Mouse (Mus musculus): ENCODE measurements around the gene Ucp3. TPM values are rescaled to one million over a fixed set of nuclear protein-coding genes. Genes with fewer than 3 reads are reported as not detected.

Gene Ucp3
- polyA plus RNA-seq, 1 experiment from 2014 or later, result not detected

- H3K4me2 ChIP-seq, result no peak overlapping the region
- H3K27ac ChIP-seq (ENCODE audit: low read depth, low read length), result no peak overlapping the region
- H3K36me3 ChIP-seq (ENCODE audit: control insufficient read depth, insufficient read depth, low read length), result no peaks in the 10 kb centered on the region
- no peaks in the 10 kb centered on the region for H3K4me1 ChIP-seq (ENCODE audit: control insufficient read depth, insufficient read depth, low read length)
- DNase-seq (ENCODE audit: low spot score, missing footprints), result no peak
- no peaks in the 10 kb centered on the region for H3K27me3 ChIP-seq (ENCODE audit: control insufficient read depth, insufficient read depth, low read length)
- WGBS, result 73% methylated on average over 7 of the region's 7 CpGs
- no peak for ATAC-seq (ENCODE audit: low FRiP score)
- no peak overlapping the region for H3K9ac ChIP-seq (ENCODE audit: low read length)
- no peak overlapping the region for H3K4me3 ChIP-seq (ENCODE audit: low read depth, low read length)
- H3K9me3 ChIP-seq (ENCODE audit: control insufficient read depth, low read length), result no peaks in the 10 kb centered on the region
These were observed 47.4 kb downstream of the Ucp3 start for GRCm38 (mm10) chr7:100520204-100520603.

- 21% methylated on average over 10 of the region's 10 CpGs for WGBS
- H3K9me3 ChIP-seq (ENCODE audit: control insufficient read depth, low read length), result no peaks in the 10 kb centered on the region
- H3K27me3 ChIP-seq (ENCODE audit: control insufficient read depth, insufficient read depth, low read length), result no peaks in the 10 kb centered on the region
- H3K27ac ChIP-seq (ENCODE audit: low read depth, low read length), result no peak overlapping the region
- no peak overlapping the region for H3K4me3 ChIP-seq (ENCODE audit: low read depth, low read length)
- no peaks in the 10 kb centered on the region for H3K36me3 ChIP-seq (ENCODE audit: control insufficient read depth, insufficient read depth, low read length)
- H3K4me1 ChIP-seq (ENCODE audit: control insufficient read depth, insufficient read depth, low read length), result no peaks in the 10 kb centered on the region
- peak; percentile 97 for DNase-seq (ENCODE audit: low spot score, missing footprints)
- ATAC-seq (ENCODE audit: low FRiP score), result peak; percentile 59; the same call in 1 of the 2 replicates
- H3K4me2 ChIP-seq, result no peak overlapping the region
- no peak overlapping the region; the same call in 1 of the 2 replicates for H3K9ac ChIP-seq (ENCODE audit: low read length)
These were observed 48.0 kb downstream of the Ucp3 start for GRCm38 (mm10) chr7:100520663-100521285.

GRCm38 (mm10) chr7:100522222-100522621, 49.4 kb downstream of the Ucp3 start:
- Histone ChIP-seq H3K4me1 (ENCODE audit: control insufficient read depth, insufficient read depth, low read length) (no peaks in the 10 kb centered on the region), H3K4me3 (ENCODE audit: low read depth, low read length) (no peak overlapping the region), H3K27ac (ENCODE audit: low read depth, low read length) (no peak overlapping the region), H3K9me3 (ENCODE audit: control insufficient read depth, low read length) (no peaks in the 10 kb centered on the region), H3K36me3 (ENCODE audit: control insufficient read depth, insufficient read depth, low read length) (no peaks in the 10 kb centered on the region), H3K4me2 (no peak overlapping the region), H3K9ac (ENCODE audit: low read length) (no peak overlapping the region), H3K27me3 (ENCODE audit: control insufficient read depth, insufficient read depth, low read length) (no peaks in the 10 kb centered on the region)
- no peak for ATAC-seq (ENCODE audit: low FRiP score)
- DNase-seq (ENCODE audit: low spot score, missing footprints), result no peak
- 80% methylated on average over 3 of the region's 3 CpGs for WGBS

GRCm38 (mm10) chr7:100524669-100525068, 51.9 kb downstream of the Ucp3 start:
- no peak overlapping the region for H3K4me2 ChIP-seq

GRCm38 (mm10) chr7:100530766-100531165, 58.0 kb downstream of the Ucp3 start:
- 88% methylated on average over 5 of the region's 5 CpGs for WGBS
- H3K4me1 ChIP-seq (ENCODE audit: control insufficient read depth, insufficient read depth, low read length), result no peaks in the 10 kb centered on the region
- ATAC-seq (ENCODE audit: low FRiP score) (no peak), DNase-seq (ENCODE audit: low spot score, missing footprints) (no peak)
- no peaks in the 10 kb centered on the region for H3K36me3 ChIP-seq (ENCODE audit: control insufficient read depth, insufficient read depth, low read length)
- H3K9ac ChIP-seq (ENCODE audit: low read length), result no peak overlapping the region
- no peaks in the 10 kb centered on the region for H3K27me3 ChIP-seq (ENCODE audit: control insufficient read depth, insufficient read depth, low read length)
- H3K9me3 ChIP-seq (ENCODE audit: control insufficient read depth, low read length), result no peaks in the 10 kb centered on the region
- H3K27ac ChIP-seq (ENCODE audit: low read depth, low read length), result no peak overlapping the region
- H3K4me2 ChIP-seq, result no peak overlapping the region
- H3K4me3 ChIP-seq (ENCODE audit: low read depth, low read length), result no peak overlapping the region

More at GRCm38 (mm10) chr7:100524669-100525068, 51.9 kb downstream of the Ucp3 start:
- Histone ChIP-seq H3K4me3 (ENCODE audit: low read depth, low read length) (no peak overlapping the region), H3K9me3 (ENCODE audit: control insufficient read depth, low read length) (no peaks in the 10 kb centered on the region), H3K27ac (ENCODE audit: low read depth, low read length) (no peak overlapping the region), H3K9ac (ENCODE audit: low read length) (no peak overlapping the region), H3K4me1 (ENCODE audit: control insufficient read depth, insufficient read depth, low read length) (no peaks in the 10 kb centered on the region), H3K36me3 (ENCODE audit: control insufficient read depth, insufficient read depth, low read length) (no peaks in the 10 kb centered on the region), H3K27me3 (ENCODE audit: control insufficient read depth, insufficient read depth, low read length) (no peaks in the 10 kb centered on the region)
- DNase-seq (ENCODE audit: low spot score, missing footprints), result no peak
- 79% methylated on average over 8 of the region's 8 CpGs for WGBS
- ATAC-seq (ENCODE audit: low FRiP score), result no peak

DNA sequence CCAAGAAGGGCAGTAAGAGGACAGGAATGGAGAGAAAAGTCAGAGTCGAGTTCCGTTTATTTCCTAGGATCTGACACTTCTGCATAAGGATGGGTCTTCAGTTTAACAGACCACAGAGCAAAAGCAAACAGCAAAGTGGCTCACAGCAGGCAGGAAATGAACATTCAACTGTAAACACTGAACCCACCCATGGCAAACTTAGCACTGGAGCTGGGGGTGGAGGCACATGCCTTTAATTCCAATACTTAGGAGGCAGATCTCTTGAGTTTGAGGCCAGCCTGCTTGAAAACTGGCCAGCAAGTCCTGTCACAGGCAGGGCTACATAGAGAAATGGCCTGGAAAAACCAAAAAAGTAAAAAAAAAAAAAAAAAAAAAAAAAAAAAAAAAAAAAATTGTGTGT, 60.7 kb downstream of the Ucp3 start:
- Histone ChIP-seq H3K36me3 (ENCODE audit: control insufficient read depth, insufficient read depth, low read length) (no peaks in the 10 kb centered on the region), H3K4me1 (ENCODE audit: control insufficient read depth, insufficient read depth, low read length) (peaks cover 6% of the 10 kb centered on the region), H3K27me3 (ENCODE audit: control insufficient read depth, insufficient read depth, low read length) (no peaks in the 10 kb centered on the region), H3K9ac (ENCODE audit: low read length) (no peak overlapping the region), H3K9me3 (ENCODE audit: control insufficient read depth, low read length) (no peaks in the 10 kb centered on the region), H3K27ac (ENCODE audit: low read depth, low read length) (no peak overlapping the region), H3K4me3 (ENCODE audit: low read depth, low read length) (no peak overlapping the region), H3K4me2 (no peak overlapping the region)
- DNase-seq (ENCODE audit: low spot score, missing footprints) (no peak), ATAC-seq (ENCODE audit: low FRiP score) (no peak)
- WGBS, result 74% methylated on average over 2 of the region's 2 CpGs

GRCm38 (mm10) chr7:100534216-100534615, 61.4 kb downstream of the Ucp3 start:
- ATAC-seq (ENCODE audit: low FRiP score) (no peak), DNase-seq (ENCODE audit: low spot score, missing footprints) (no peak)
- Histone ChIP-seq H3K9me3 (ENCODE audit: control insufficient read depth, low read length) (no peaks in the 10 kb centered on the region), H3K4me2 (no peak overlapping the region), H3K27me3 (ENCODE audit: control insufficient read depth, insufficient read depth, low read length) (no peaks in the 10 kb centered on the region), H3K27ac (ENCODE audit: low read depth, low read length) (no peak overlapping the region), H3K9ac (ENCODE audit: low read length) (no peak overlapping the region), H3K4me1 (ENCODE audit: control insufficient read depth, insufficient read depth, low read length) (peaks cover 6% of the 10 kb centered on the region), H3K36me3 (ENCODE audit: control insufficient read depth, insufficient read depth, low read length) (peaks cover 2% of the 10 kb centered on the region), H3K4me3 (ENCODE audit: low read depth, low read length) (no peak overlapping the region)
- WGBS, result 79% methylated on average over 3 of the region's 3 CpGs

- no peaks in the 10 kb centered on the region; the same call in 1 of the 2 replicates for H3K27me3 ChIP-seq (ENCODE audit: control insufficient read depth, insufficient read depth, low read length)
- no peak overlapping the region for H3K4me3 ChIP-seq (ENCODE audit: low read depth, low read length)
- H3K27ac ChIP-seq (ENCODE audit: low read depth, low read length), result no peak overlapping the region
- no peak overlapping the region for H3K4me2 ChIP-seq
- no peak for DNase-seq (ENCODE audit: low spot score, missing footprints)
- 82% methylated on average over 2 of the region's 2 CpGs for WGBS
- H3K36me3 ChIP-seq (ENCODE audit: control insufficient read depth, insufficient read depth, low read length), result peaks cover 12% of the 10 kb centered on the region
- no peaks in the 10 kb centered on the region for H3K9me3 ChIP-seq (ENCODE audit: control insufficient read depth, low read length)
- no peak for ATAC-seq (ENCODE audit: low FRiP score)
- no peak overlapping the region for H3K9ac ChIP-seq (ENCODE audit: low read length)
- peaks cover 6% of the 10 kb centered on the region for H3K4me1 ChIP-seq (ENCODE audit: control insufficient read depth, insufficient read depth, low read length)
These were observed 63.0 kb downstream of the Ucp3 start for GRCm38 (mm10) chr7:100535831-100536230.

All from midbrain, embryonic 11.5 days (tissue).